Mouse (Mus musculus) gastrocnemius, postnatal 36 days (tissue): ENCODE measurements around the gene Shroom3. TPM values are rescaled to one million over a fixed set of nuclear protein-coding genes. Genes with fewer than 3 reads are reported as not detected.

ENCODE experiments used
- DNase-seq, 2 experiments: peaks; one replicate each; pipeline ENCODE4 v3.0.0; 2022
- intact Hi-C: fragments of 180-260 bp; cut with DNase I; formaldehyde crosslinking; loops from one replicate; pipeline ENCODE4 v1.15.1; 2025
- total RNA-seq, 2 experiments: library from RNA; stranded (reverse); gene quantifications; 2 replicates each; pipeline ENCODE4 v1.2.3; 2021

Gene Shroom3
- total RNA-seq, 2 experiments from 2014 or later, result 0.43 to 0.54 TPM

DNA sequence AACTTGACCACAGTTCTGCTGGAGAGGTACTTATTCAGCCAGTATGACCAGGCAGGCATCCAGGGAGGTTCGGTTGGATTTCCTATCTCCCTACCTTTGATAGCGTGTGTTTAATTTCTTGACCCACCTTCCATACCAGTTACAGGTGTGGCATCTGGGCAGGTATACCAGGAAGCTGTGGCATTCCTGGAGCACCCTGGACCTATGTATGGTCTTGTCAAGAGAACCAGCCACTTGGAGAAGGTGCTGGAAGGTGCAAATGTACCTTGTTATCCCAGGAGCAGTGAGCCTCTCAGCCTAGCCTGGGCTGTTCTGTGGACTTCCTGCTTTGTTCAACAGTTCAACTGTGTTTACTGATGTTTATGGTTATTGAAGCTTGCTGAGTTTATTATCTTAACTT, 197.2 kb downstream of the Shroom3 start:
- intact Hi-C loops, result no loop called here
- DNase-seq, result no peak

DNA sequence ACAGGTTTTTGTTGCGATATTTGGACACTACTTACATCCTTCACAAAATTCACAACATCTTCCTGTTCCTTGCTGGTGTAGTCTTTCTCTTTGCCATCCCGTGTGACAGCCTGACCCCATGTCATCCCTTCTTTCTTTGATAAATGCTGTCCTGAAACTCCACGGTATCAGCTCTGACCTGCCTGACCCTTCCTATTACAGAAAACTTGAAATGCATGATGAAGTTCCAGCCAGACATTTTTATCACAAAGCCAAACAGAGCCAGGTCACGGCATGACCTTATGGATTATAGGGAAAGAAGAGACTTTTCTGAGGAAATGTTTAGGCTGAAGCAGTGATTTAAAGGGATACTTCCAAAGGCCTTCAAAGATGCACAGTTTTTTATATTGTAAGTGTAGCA, 197.7 kb downstream of the Shroom3 start:
- intact Hi-C loops, result no loop called here
- no peak for DNase-seq

DNA sequence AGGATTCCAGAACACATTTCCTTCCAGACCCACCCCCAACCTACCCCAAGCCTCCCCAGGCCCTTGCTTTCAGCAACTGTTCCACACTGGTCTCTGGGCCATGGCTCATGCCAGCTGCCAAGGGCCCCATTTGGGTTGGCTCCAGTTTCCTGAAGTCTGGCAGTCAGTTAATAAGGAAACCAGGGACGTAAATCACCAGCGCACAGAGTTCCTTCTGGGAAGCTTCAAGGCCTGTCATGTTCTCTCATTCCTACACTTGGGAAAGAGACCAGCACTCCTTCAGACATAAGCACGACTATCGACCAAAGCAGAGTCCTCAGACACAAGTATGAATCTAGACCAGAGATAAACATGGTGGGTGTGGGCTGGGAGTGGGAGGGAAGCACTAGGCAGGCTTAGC, 202.9 kb downstream of the Shroom3 start:
- intact Hi-C loops, result no loop called here
- DNase-seq, result no peak

DNA sequence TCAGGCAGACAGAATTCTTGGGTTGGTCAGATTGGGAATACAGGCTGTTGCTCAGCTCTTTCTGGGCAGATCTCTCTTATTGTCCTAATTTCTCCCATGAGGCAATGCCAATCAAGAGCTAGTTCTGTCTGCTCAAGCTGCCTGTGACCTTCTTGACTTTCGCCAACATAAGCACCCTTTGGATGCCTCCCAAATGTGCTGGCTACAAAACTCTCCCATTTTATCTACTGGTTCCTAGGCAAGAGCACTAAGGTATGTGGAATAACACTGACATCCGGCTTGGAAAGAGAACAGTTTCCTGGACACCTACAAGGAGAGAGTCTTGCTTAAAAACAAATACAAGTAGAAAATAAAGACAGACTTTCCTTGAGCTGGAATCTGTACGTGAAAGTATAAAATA, 204.3 kb downstream of the Shroom3 start:
- intact Hi-C loops, result no loop called here
- DNase-seq, result no peak

DNA sequence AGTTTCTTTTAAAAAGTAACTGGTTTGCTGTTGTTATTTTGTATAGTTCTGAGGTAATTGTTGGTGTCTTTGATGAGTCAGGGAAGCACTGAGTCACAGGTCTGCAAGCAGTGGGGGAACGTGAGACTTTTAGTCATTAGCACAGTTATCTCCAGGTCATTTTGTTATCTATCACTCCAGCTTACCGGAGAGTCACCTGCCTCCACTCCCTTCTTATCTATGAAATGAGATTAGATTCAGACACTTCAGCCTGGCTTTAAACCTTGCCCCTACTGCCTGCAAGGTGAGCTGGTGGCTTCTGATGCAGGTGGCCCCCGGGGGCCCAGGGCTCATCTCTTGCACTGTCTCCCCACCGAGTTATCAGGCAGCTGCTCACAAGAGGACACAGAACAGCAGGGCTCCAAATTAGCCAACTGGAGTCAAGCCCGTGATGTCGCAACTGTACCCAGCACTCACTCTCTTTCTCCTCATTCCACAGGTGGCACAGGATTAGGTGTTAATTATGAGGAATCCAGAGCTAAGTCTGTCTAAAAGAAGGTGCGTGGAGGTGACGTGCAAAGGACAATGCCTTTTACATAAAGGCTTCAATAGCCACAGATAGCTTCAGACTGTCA, 205.5 kb downstream of the Shroom3 start:
- no peak for DNase-seq
- intact Hi-C loops, result no loop called here

DNA sequence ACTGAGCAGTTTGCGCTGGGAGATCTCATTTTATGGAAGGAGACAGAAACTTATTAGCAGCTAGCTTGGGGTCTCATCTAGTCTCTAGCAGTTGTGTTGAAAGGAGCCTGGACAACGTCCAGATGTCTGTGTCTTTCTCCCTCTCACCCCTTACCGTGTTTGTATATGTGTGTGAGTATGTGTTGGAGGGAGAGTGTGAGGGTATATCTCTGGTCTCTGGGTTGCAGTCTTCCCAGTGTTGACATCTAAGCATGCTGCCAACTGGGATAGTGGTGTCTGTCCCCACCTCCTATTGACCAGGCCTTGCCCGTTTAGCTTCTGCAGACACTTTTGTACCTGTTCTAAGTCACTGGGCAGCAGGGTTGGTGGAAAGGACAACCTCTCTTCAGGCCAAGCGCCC, 207.7 kb downstream of the Shroom3 start:
- no peak for DNase-seq

DNA sequence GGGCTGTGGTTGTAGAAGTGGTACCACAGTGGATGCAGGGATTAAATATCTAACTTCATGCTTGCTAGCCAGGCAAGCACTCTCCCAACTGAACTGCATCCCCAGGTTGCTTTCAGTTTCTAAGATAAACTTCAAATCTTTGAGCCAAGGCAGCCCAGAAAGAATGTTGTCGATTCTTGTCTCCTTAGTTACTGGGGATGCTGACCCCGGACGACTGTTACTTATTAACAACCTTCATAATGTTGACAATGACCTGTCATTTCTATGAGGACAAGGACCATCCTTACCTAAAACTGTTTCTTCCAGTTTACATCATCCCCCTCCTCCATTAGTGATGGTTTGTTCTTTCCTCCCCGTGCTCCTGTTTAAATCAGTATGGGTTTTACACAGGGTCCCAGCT, 210.0 kb downstream of the Shroom3 start:
- intact Hi-C loops, result no loop called here
- no peak for DNase-seq

More for the DNA sequence above, 207.7 kb downstream of the Shroom3 start:
- intact Hi-C loops, result no loop called here

DNA sequence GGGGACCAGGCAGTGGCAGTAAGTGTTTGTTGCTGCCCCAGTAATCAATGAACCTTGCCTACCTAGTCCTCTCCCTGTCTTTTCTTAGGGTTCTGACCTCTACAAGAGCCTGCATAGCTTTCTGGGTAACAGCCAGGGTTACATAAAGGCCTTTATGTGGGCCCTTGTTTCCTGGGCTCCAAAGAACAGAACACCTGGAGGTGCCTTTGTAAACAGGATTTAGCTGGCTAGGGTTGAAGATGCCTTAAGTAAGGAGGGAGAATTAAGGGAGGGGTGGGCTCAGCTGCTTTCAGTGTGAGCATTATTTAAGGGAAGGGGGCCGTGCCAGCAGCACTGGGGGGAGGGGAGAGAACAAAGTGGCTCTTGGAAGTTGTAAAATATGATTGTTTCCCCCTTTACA, 210.5 kb downstream of the Shroom3 start:
- no peak for DNase-seq
- intact Hi-C loops, result no loop called here

DNA sequence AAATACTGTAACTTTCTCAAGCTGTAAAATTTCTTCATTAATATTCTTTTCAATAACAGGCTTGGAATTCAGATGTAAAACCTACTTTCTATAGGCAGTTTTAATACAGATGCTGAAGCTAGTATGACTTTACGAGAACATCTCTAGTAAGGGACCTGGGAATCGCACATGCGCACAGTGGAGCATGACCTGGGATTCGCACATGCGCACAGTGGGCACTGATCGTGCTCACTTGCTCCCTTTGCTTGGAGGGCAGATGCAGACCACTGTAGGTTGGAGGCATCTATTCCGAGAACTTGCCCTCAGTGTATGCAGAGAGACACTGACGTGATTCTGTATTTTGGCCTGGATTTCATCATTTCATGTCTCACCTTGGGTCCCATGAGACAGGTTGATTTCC, 212.6 kb downstream of the Shroom3 start:
- intact Hi-C loops, result no loop called here
- DNase-seq, result no peak

DNA sequence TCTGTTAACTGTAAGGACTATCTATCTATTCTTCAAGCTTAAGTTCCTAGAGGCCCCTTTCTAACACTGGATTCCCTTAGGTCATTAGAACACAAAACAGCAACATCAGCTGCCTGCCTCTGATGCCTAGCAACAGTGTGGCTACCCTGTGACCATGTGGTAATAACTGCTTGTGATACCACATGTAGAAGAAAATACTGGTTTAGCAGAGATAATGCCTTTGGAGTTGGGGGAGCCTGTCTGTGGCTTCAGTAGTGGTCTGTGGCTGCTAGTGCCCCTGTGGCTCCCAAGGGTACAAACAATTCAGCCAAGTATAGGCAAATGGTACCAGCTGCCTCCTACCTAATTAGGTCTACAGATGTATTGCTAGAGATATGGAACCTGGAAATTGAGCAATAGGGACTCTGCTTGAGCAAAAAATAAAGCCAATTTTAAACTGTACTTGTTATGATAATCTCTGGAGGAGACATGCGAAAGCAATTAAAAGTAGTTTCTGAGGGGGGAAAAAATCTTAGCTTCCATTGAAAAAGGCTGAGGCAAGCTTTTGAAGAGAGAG, 213.6 kb downstream of the Shroom3 start:
- intact Hi-C loops, result no loop called here
- DNase-seq, result no peak

DNA sequence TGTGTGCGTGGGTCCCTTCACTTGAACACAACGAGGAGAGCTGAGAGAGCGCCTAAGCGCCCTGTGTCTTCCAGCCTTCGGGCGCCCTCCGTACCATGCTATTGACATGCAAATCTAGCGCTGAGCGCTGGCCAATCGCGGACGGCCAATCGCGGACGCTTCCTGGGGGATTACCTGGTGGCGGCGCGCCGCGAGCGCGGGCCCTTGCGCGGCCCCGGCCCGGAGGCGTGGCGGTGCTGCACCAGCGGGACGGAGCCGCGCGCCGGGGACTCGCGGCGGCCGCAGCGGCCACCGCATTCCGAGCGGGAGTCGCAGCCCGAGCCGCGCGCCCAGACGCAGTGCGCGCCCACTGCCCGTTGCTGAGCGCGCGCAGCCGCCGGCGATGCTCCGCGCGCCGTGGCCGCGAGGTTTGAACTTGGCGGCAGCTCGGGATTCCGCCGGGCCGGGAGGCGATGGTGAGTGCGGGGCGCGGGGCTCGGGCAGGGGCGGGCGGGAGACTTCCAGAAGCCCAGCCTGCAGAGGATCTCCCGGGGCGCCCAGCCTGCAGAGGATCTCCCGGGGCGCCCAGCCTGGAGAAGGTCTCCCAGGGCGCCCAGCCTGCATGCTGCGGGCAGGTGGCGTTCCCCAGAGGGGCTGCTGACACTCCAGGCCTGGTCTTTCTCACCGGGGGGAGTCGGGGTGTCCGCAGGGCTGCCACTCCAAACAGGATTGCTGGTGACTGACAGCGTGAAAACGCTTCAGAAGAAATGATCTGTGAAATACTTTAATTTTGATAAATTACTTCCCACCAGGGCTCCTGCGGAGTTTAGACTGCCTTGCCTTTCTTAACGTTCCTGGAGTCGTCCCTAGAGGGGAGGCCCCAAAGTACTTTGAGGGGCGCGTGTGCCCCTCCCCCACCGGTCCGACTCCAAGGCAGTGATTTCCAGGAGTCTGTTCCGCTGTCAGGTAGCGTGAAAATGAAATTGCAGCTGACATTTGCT, 214.8 kb downstream of the Shroom3 start:
- intact Hi-C loops, result no loop called here
- DNase-seq, result peak in 1 of 2 experiments; percentile 25

DNA sequence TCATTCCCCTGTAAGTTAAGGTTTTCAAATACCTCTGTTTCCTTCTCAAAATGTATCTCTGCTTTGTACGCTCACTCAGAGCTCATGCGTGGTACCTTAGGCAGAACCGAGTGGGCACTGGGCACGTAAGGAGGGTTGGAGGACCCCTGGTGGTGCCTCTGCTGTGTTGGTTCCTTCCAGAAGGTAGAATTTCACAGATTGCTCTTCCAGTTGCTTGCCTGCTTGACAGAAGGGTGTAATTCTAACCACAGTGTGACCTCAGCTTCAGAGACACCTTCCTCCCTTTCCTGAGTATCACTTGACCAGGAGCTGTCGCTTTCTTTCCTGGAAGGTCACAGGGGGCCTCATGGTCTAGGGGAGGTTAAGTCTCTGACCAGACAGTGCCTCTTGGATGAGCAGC, 217.2 kb downstream of the Shroom3 start:
- no peak for DNase-seq
- intact Hi-C loops, result no loop called here

DNA sequence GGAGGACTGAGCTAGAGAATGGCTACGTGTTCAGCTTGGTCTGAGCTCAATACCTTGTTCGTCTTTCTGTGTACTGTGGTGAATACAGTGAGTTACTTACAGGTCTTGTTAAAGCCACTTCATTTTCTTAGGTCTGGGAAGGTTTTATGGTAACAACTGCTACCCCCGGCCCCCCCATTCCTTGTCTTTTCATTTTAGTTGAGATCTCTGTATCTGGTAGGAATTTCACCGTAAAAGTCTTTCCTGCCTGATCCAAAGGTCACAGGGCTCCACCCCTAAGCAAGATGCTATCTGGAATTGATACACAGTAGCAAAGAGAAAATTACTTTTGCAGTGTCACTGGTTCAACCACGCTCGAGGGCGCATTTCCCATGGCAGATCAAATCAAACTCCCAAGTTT, 218.6 kb downstream of the Shroom3 start:
- no peak for DNase-seq
- intact Hi-C loops, result no loop called here

DNA sequence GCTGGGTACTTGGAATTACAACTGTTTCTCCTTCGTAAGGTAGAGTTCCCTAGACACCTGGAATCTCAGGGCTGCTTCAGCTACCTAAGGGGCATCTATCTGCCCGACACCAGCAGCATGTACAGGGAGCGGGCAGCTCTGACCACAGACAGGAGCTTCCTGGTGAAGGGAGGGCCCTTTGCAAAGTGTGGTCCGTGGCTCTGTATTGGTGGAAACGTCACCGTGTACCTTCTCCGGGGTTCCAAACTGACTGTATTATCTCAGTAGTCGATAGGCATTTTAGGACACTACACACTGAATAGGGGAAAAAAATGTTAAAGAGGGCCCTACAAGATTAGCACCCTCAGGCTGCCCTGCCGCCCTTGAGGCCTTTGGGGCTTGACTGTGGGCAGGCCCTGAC, 221.9 kb downstream of the Shroom3 start:
- intact Hi-C loops, result no loop called here
- DNase-seq, result no peak

DNA sequence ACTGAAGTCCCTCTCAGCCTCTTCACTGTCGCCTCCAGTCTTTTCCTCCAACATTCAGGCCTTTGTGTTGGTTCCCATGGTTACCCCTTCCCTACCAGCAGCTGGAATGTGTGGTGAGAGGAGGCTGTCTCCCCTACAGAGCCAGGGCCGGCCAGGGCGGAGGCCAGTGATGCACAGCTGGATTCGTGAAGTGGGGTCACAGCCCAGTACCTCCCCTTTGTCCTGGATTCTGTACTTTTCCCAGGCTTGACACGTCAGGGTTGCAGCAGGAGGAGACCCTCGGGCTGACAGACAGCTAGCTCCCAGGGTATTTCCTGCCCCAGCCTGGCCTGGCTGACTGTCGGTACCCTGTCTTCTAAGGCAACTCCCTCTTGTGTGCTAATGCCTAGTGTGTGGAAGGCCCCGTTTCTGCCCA, 222.4 kb downstream of the Shroom3 start:
- intact Hi-C loops, result no loop called here

DNA sequence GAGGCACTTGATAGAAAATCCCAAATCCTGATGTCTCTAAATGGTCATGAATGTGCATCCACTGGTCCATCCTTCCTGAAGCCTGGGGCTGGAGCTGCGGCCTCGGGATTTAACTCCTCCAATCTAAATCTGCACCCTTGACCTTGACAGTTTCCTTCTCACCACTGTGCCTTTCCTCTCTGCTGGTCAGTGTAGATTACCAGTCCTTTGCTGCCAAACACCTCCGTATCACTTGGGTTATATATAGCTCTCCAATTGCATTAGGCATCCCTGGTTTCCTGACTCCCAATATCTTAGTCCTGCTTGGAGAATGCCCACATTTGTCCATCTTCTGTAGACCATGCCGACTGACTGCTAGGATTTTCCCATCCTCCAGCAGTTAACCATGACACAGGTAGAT, 225.0 kb downstream of the Shroom3 start:
- DNase-seq, result no peak
- intact Hi-C loops, result no loop called here

More for the DNA sequence above, 222.4 kb downstream of the Shroom3 start:
- DNase-seq, result no peak

DNA sequence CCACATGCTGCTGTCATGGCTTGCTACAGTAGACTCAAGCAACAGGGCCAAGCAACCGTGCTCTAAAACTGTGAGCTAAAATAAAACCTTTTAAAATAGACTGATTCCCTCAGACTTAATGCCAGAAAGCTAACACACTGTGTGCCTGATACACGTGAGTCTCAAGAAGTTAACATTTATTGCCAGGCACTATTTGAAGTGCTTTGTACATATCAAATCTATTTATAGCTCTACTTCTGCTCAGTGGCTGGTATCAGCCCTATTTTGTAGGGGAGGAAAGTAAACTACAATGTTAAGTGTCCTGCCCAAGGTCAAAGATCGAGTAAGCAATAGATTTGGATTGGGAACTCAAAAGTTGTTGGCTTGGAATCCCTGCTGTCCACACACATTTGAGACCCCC, 227.6 kb downstream of the Shroom3 start:
- DNase-seq, result no peak
- intact Hi-C loops, result no loop called here

DNA sequence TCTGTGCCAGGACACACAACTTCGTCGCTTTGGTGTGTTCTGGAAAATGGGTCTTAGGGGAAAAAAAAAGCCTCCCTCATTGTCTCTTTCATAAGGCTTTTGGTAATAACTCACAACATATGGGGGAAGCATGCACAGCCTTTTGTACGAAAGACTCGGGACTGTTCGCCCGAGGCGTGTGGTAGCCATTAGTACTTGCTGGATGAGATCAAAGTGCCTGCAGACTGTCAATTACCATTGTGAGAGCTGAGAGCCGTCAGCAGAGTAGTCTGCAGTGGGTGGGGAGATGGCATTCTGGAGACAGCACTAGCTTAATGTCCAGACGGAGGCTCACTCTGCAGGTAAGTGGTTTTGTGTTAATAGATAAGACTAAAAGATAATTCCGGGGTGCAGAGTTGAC, 232.2 kb downstream of the Shroom3 start:
- intact Hi-C loops, result no loop called here
- no peak for DNase-seq

DNA sequence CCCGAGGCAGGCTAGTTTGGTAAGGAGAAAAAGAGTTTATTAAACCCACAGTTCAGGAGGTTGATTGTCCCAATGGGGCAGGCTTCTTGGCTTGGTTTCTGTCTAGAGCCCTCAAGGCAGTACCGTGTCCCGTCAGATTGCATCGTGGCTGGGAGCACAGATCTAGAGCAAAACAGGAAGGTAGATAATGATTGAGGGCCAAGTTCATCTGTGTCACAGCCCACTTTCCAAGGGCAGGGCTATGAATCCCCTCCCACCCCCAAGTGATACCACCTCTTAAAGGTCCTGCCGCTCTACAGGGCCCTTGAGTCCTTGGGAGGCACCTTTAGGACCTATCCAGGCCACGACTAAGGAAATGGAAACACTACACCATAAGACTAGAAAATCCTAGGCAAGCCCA, 234.5 kb downstream of the Shroom3 start:
- no peak for DNase-seq
- intact Hi-C loops, result no loop called here

DNA sequence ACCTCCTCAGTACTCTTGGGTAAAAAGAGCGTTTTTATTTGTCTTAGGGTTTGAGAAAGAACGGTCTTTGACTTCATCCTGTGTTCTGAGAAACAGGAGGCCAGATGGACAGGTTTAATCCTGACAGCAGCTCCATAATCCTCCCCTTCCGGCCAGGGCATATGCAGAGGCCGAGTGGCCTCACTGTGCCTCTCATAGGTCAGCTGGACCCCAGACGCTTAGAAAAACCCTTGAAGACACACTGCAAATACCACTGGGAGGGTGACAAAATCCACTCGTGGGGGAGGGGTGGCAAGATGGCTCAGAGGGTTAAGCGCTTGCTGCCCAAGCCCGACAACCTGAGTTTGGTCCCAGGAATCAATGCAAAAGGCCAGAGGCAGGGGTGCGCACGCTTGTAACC, 234.9 kb downstream of the Shroom3 start:
- DNase-seq, result no peak
- intact Hi-C loops, result no loop called here

DNA sequence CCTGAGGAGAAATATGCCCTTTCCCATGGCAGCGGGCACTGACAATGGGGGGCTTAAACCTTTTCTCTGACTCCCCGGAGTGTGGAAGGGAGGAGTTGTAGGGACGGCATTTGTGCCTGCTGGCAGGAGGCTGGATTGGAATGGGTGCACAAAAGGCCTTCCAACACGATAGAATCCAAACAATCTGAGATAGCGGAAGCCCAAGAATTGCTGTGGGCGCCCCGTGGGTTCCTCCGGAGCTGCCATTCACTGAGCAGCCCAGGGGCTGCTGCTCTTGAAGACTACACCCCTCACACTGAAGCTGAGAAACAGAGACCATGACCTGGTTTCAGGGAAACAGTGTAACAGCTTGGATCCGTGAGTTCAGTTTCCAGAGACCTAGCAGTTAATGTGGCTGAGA, 235.6 kb downstream of the Shroom3 start:
- intact Hi-C loops, result no loop called here
- no peak for DNase-seq

DNA sequence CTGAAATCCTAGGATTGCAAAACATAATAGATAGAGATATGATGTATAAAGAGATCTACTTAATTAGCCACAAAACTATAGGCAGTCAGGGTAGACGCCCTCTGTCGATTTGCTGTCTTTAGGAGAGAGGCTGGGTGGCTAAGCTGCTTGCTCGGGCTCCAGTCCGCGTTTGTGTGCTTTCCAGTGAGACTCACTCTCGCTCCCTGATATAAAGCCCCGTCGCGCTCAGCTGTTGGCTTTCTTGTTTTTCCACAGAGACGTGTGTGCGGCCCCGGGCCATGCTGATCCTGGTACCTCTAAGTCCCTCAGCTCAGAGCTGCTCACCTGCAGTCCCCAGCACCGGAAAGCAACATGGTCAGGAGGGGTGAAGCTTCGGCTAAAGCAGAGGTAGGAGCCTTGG, 236.2 kb downstream of the Shroom3 start:
- intact Hi-C loops, result no loop called here
- DNase-seq, result no peak
